Mouse (Mus musculus): ENCODE data around the gene Vmn2r12. TPM values are rescaled to one million over a fixed set of nuclear protein-coding genes. Genes with fewer than 3 reads are reported as not detected.
"Not testable (repeated sequence)": the region's sequence is repeated elsewhere in the genome, so short reads cannot be mapped to it uniquely, and the experiment has no call there.

Vmn2r12 gene
- total RNA-seq (2014; rRNA removed), result not detected in 2 replicates
- polyA plus RNA-seq (2015; fragmentation: Nextera tagmentation; extraction: Ambion mirVana), result not detected in 2 replicates

- not testable (repeated sequence) for H3K27me3 ChIP-seq (ENCODE audit: insufficient read depth, low read length); H3K9ac ChIP-seq (replicated peaks; ENCODE audit: low read length); H3K4me2 ChIP-seq (ENCODE audit: low read depth, low read length); H3K9me3 ChIP-seq (ENCODE audit: low read length); ATAC-seq; H3K4me3 ChIP-seq (ENCODE audit: low read length); H3K36me3 ChIP-seq (ENCODE audit: insufficient read depth, low read length); H3K27ac ChIP-seq; DNase-seq (ENCODE audit: low spot score); H3K4me1 ChIP-seq (ENCODE audit: insufficient read depth, low read length)
- WGBS, result 85% methylated on average over 5 of the region's 5 CpGs
These were observed at the start of gene Vmn2r12 for GRCm38 (mm10) chr5:109097850-109098249. Gene Vmn2r12 (minus strand): TSS chr5:109097950.

- no peak overlapping the region for H3K27ac ChIP-seq
- H3K9me3 ChIP-seq (ENCODE audit: low read length), result 0 out of 2 replicates have a peak, but pooled peaks cover 11% of the 10 kb centered on the region
- no peaks in the 10 kb centered on the region for H3K36me3 ChIP-seq (ENCODE audit: insufficient read depth, low read length)
- H3K4me1 ChIP-seq (ENCODE audit: insufficient read depth, low read length), result no peaks in the 10 kb centered on the region
- no peak overlapping the region for H3K4me3 ChIP-seq (ENCODE audit: low read length)
- TF ChIP-seq CTCF (IDR thresholded peaks at IDR 0.05; ENCODE audit: low read depth), result no peak
- ATAC-seq (no peak), DNase-seq (ENCODE audit: low spot score) (no peak)
- no peak overlapping the region for H3K9ac ChIP-seq (replicated peaks; ENCODE audit: low read length)
- H3K4me2 ChIP-seq (ENCODE audit: low read depth, low read length), result no peak overlapping the region
- WGBS, result 81% methylated on average over 2 of the region's 2 CpGs
- H3K27me3 ChIP-seq (ENCODE audit: insufficient read depth, low read length), result no peaks in the 10 kb centered on the region
These were observed 41.8 kb upstream of the Vmn2r12 start for GRCm38 (mm10) chr5:109139546-109139945.

GRCm38 (mm10) chr5:109136731-109137130 is 39.0 kb upstream of the Vmn2r12 start:
- H3K36me3 ChIP-seq (ENCODE audit: insufficient read depth, low read length), result no peaks in the 10 kb centered on the region
- no peak overlapping the region for H3K27ac ChIP-seq
- 0 out of 2 replicates have a peak, but pooled peaks cover 11% of the 10 kb centered on the region for H3K9me3 ChIP-seq (ENCODE audit: low read length)
- DNase-seq (ENCODE audit: low spot score), result no peak
- no peaks in the 10 kb centered on the region for H3K27me3 ChIP-seq (ENCODE audit: insufficient read depth, low read length)
- H3K9ac ChIP-seq (replicated peaks; ENCODE audit: low read length), result no peak overlapping the region
- no peak overlapping the region for H3K4me2 ChIP-seq (ENCODE audit: low read depth, low read length)
- 82% methylated on average over 2 of the region's 2 CpGs for WGBS
- no peak overlapping the region for H3K4me3 ChIP-seq (ENCODE audit: low read length)
- ATAC-seq, result no peak
- H3K4me1 ChIP-seq (ENCODE audit: insufficient read depth, low read length), result no peaks in the 10 kb centered on the region
- TF ChIP-seq CTCF (IDR thresholded peaks at IDR 0.05; ENCODE audit: low read depth), result no peak

GRCm38 (mm10) chr5:109096482-109096881 is 1.3 kb downstream of the Vmn2r12 start:
- not testable (repeated sequence) for H3K9ac ChIP-seq (replicated peaks; ENCODE audit: low read length); H3K27ac ChIP-seq; ATAC-seq; H3K4me1 ChIP-seq (ENCODE audit: insufficient read depth, low read length); H3K4me3 ChIP-seq (ENCODE audit: low read length); H3K9me3 ChIP-seq (ENCODE audit: low read length); H3K4me2 ChIP-seq (ENCODE audit: low read depth, low read length); H3K36me3 ChIP-seq (ENCODE audit: insufficient read depth, low read length); DNase-seq (ENCODE audit: low spot score); H3K27me3 ChIP-seq (ENCODE audit: insufficient read depth, low read length)
- 76% methylated on average over 3 of the region's 3 CpGs for WGBS

GRCm38 (mm10) chr5:109072016-109072415 is 25.7 kb downstream of the Vmn2r12 start:
- not testable (repeated sequence) for DNase-seq (ENCODE audit: low spot score); H3K27me3 ChIP-seq (ENCODE audit: insufficient read depth, low read length); H3K9me3 ChIP-seq (ENCODE audit: low read length); H3K27ac ChIP-seq; H3K4me2 ChIP-seq (ENCODE audit: low read depth, low read length); H3K9ac ChIP-seq (replicated peaks; ENCODE audit: low read length); ATAC-seq; H3K36me3 ChIP-seq (ENCODE audit: insufficient read depth, low read length); H3K4me1 ChIP-seq (ENCODE audit: insufficient read depth, low read length); H3K4me3 ChIP-seq (ENCODE audit: low read length)
- TF ChIP-seq CTCF (IDR thresholded peaks at IDR 0.05; ENCODE audit: low read depth), result 0 out of 2 replicates have a peak, but pooled peaks have one; percentile 4
- 47% methylated on average over 4 of the region's 4 CpGs for WGBS

GRCm38 (mm10) chr5:109059469-109059868 is 38.3 kb downstream of the Vmn2r12 start, which contains the start of gene Vmn2r11:
Gene Vmn2r11 (minus strand): TSS chr5:109059569.
- DNase-seq (ENCODE audit: low spot score); H3K9ac ChIP-seq (replicated peaks; ENCODE audit: low read length); H3K4me2 ChIP-seq (ENCODE audit: low read depth, low read length); H3K36me3 ChIP-seq (ENCODE audit: insufficient read depth, low read length); H3K4me1 ChIP-seq (ENCODE audit: insufficient read depth, low read length); H3K27me3 ChIP-seq (ENCODE audit: insufficient read depth, low read length); H3K27ac ChIP-seq; H3K4me3 ChIP-seq (ENCODE audit: low read length); ATAC-seq: not testable (repeated sequence)
- H3K9me3 ChIP-seq (ENCODE audit: low read length), result 0 out of 2 replicates have a peak, but pooled peaks cover 11% of the 10 kb centered on the region
- WGBS, result 86% methylated on average over 3 of the region's 3 CpGs

GRCm38 (mm10) chr5:109055286-109055685 is 42.5 kb downstream of the Vmn2r12 start:
- no peak for TF ChIP-seq CTCF (IDR thresholded peaks at IDR 0.05; ENCODE audit: low read depth)
- H3K4me3 ChIP-seq (ENCODE audit: low read length), result no peak overlapping the region
- no peaks in the 10 kb centered on the region for H3K27me3 ChIP-seq (ENCODE audit: insufficient read depth, low read length)
- no peak overlapping the region for H3K9ac ChIP-seq (replicated peaks; ENCODE audit: low read length)
- ATAC-seq (no peak), DNase-seq (ENCODE audit: low spot score) (no peak)
- H3K4me2 ChIP-seq (ENCODE audit: low read depth, low read length), result no peak overlapping the region
- H3K9me3 ChIP-seq (ENCODE audit: low read length), result 0 out of 2 replicates have a peak, but pooled peaks cover 4% of the 10 kb centered on the region
- H3K4me1 ChIP-seq (ENCODE audit: insufficient read depth, low read length), result no peaks in the 10 kb centered on the region
- H3K27ac ChIP-seq, result no peak overlapping the region
- WGBS, result 72% methylated on average over 1 of the region's 1 CpGs
- H3K36me3 ChIP-seq (ENCODE audit: insufficient read depth, low read length), result no peaks in the 10 kb centered on the region

Other genes with a start within 250 kb of the Vmn2r12 start
- gene Vmn2r9, start 245.3 kb downstream of the Vmn2r12 start, total RNA-seq (2014; rRNA removed), result not detected in 2 replicates
- not detected in 2 replicates for gene Vmn2r9, start 245.3 kb downstream of the Vmn2r12 start, polyA plus RNA-seq (2015; fragmentation: Nextera tagmentation; extraction: Ambion mirVana)
- not detected in 2 replicates for gene Vmn2r10, start 91.4 kb downstream of the Vmn2r12 start, total RNA-seq (2014; rRNA removed)
- gene Vmn2r10, start 91.4 kb downstream of the Vmn2r12 start, polyA plus RNA-seq (2015; fragmentation: Nextera tagmentation; extraction: Ambion mirVana), result not detected in 2 replicates
- not detected in 2 replicates for gene Vmn2r11, start 38.4 kb downstream of the Vmn2r12 start, total RNA-seq (2014; rRNA removed)
- gene Vmn2r11, start 38.4 kb downstream of the Vmn2r12 start, polyA plus RNA-seq (2015; fragmentation: Nextera tagmentation; extraction: Ambion mirVana), result not detected in 2 replicates
- gene Vmn2r13, start 94.2 kb upstream of the Vmn2r12 start, total RNA-seq (2014; rRNA removed), result not detected in 2 replicates
- gene Vmn2r13, start 94.2 kb upstream of the Vmn2r12 start, polyA plus RNA-seq (2015; fragmentation: Nextera tagmentation; extraction: Ambion mirVana), result not detected in 2 replicates
- not detected in 2 replicates for gene Vmn2r14, start 126.8 kb upstream of the Vmn2r12 start, total RNA-seq (2014; rRNA removed)
- not detected in 2 replicates for gene Vmn2r14, start 126.8 kb upstream of the Vmn2r12 start, polyA plus RNA-seq (2015; fragmentation: Nextera tagmentation; extraction: Ambion mirVana)
- not detected in 2 replicates for gene Vmn2r15, start 199.7 kb upstream of the Vmn2r12 start, total RNA-seq (2014; rRNA removed)
- not detected in 2 replicates for gene Vmn2r15, start 199.7 kb upstream of the Vmn2r12 start, polyA plus RNA-seq (2015; fragmentation: Nextera tagmentation; extraction: Ambion mirVana)
- gene Vmn2r16, start 232.2 kb upstream of the Vmn2r12 start, total RNA-seq (2014; rRNA removed), result not detected in 2 replicates
- gene Vmn2r16, start 232.2 kb upstream of the Vmn2r12 start, polyA plus RNA-seq (2015; fragmentation: Nextera tagmentation; extraction: Ambion mirVana), result not detected in 2 replicates